Mouse (Mus musculus): ENCODE results near the gene Psenen. TPM values are rescaled to one million over a fixed set of nuclear protein-coding genes. Genes with fewer than 3 reads are reported as not detected.

Gene Psenen
- total RNA-seq, 1 experiment: 65.3 TPM

GRCm38 (mm10) chr7:30599933-30600353, 36.5 kb upstream of the Psenen start:
- H3K27ac ChIP-seq (ENCODE audit: insufficient read depth, low read depth, low read length, poor library complexity, severe bottlenecking): peak overlapping the region; percentile 54; the same call in 1 of the 2 replicates
- H3K9ac ChIP-seq (ENCODE audit: insufficient read depth, low read depth, low read length, poor library complexity, severe bottlenecking): peak overlapping the region; percentile 33; the same call in 1 of the 2 replicates
- H3K4me3 ChIP-seq (ENCODE audit: insufficient read depth in 1 of 2, low read depth in 1 of 2, low read length in 2 of 2, poor library complexity in 1 of 2, severe bottlenecking in 1 of 2): peak overlapping the region; percentile 5 to 43; a peak in 2 of 4 replicates
- in situ Hi-C loops (cut with MboI; ENCODE audit: low sequenced_read_pairs in 2 of 2, unreplicated experiment in 2 of 2): no loop called here
- H3K4me1 ChIP-seq (ENCODE audit: control insufficient read depth in 2 of 2, insufficient read depth in 2 of 2, low read length in 2 of 2, poor library complexity in 1 of 2): peaks cover 8 to 23% of the 10 kb centered on the region in 2 experiments
- no peaks in the 10 kb centered on the region for H3K36me3 ChIP-seq (ENCODE audit: control insufficient read depth, insufficient read depth, low read length, poor library complexity, severe bottlenecking)
- DNase-seq (ENCODE audit: low read depth, low spot score): peak; percentile 88
- H3K9me3 ChIP-seq (ENCODE audit: control insufficient read depth, insufficient read depth, low read depth, low read length): no peaks in the 10 kb centered on the region
- 0 out of 2 replicates have a peak, but pooled peaks have one; percentile 29 for TF ChIP-seq MAFK (IDR thresholded peaks at IDR 0.05; ENCODE audit: insufficient read depth, low read depth, low read length)
- peak; percentile 82; the same call in 1 of the 2 replicates for TF ChIP-seq CHD2 (IDR thresholded peaks at IDR 0.05; ENCODE audit: low read depth, low read length)
- no peak for TF ChIP-seq ZC3H11A (IDR thresholded peaks at IDR 0.05; ENCODE audit: borderline replicate concordance, low read depth, low read length)
- no peak for TF ChIP-seq ZNF384 (IDR thresholded peaks at IDR 0.05; ENCODE audit: low read depth, low read length)
- TF ChIP-seq HCFC1 (IDR thresholded peaks at IDR 0.05; ENCODE audit: borderline replicate concordance, insufficient read depth, low read length): no peak; the same call in 1 of the 2 replicates

DNA sequence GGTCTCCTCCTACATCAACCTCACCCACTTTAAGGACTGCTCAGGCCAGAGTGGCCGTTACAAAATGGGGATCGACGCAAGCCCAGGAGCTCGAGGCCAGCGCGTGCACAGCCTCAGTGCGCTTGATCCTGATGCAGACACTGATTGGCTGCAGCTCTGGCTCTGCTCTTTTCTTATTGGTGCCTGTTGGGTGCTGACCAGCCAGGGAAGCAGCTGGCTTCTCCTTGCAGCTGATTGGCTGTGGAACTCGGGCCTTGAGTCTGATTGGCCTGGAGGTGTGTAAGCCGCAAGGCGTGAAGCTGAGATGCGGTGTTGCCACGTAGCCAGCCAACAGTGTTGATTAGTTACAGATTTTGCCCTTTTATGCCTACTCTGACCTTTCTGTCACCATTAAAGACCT, 35.4 kb upstream of the Psenen start, which contains the start of gene Zbtb32:
Zbtb32 (minus strand) TSS at position 124 of the 400 bp plus-strand sequence.
- Histone ChIP-seq H3K27ac (ENCODE audit: insufficient read depth, low read depth, low read length, poor library complexity, severe bottlenecking) (no peak within 1 kb of the TSS), H3K4me3 (ENCODE audit: insufficient read depth in 1 of 2, low read depth in 1 of 2, low read length in 2 of 2, poor library complexity in 1 of 2, severe bottlenecking in 1 of 2) (peak within 1 kb of the TSS; percentile 5 to 23; a peak in 1 of 4 replicates)

GRCm38 (mm10) chr7:30596811-30597210, 33.4 kb upstream of the Psenen start:
- TF ChIP-seq ZNF384 (IDR thresholded peaks at IDR 0.05; ENCODE audit: low read depth, low read length) (no peak), HCFC1 (IDR thresholded peaks at IDR 0.05; ENCODE audit: borderline replicate concordance, insufficient read depth, low read length) (no peak), CHD2 (IDR thresholded peaks at IDR 0.05; ENCODE audit: low read depth, low read length) (no peak), MAFK (IDR thresholded peaks at IDR 0.05; ENCODE audit: insufficient read depth, low read depth, low read length) (no peak), ZC3H11A (IDR thresholded peaks at IDR 0.05; ENCODE audit: borderline replicate concordance, low read depth, low read length) (no peak)
- no peaks in the 10 kb centered on the region for H3K9me3 ChIP-seq (ENCODE audit: control insufficient read depth, insufficient read depth, low read depth, low read length)
- in situ Hi-C loops (cut with MboI; ENCODE audit: low sequenced_read_pairs in 2 of 2, unreplicated experiment in 2 of 2): no loop called here
- no peak for DNase-seq (ENCODE audit: low read depth, low spot score)
- no peak overlapping the region for H3K4me3 ChIP-seq (ENCODE audit: insufficient read depth in 1 of 2, low read depth in 1 of 2, low read length in 2 of 2, poor library complexity in 1 of 2, severe bottlenecking in 1 of 2)
- H3K9ac ChIP-seq (ENCODE audit: insufficient read depth, low read depth, low read length, poor library complexity, severe bottlenecking): no peak overlapping the region
- H3K27ac ChIP-seq (ENCODE audit: insufficient read depth, low read depth, low read length, poor library complexity, severe bottlenecking): no peak overlapping the region
- no peaks in the 10 kb centered on the region for H3K36me3 ChIP-seq (ENCODE audit: control insufficient read depth, insufficient read depth, low read length, poor library complexity, severe bottlenecking)
- peaks cover 4 to 24% of the 10 kb centered on the region in 2 experiments for H3K4me1 ChIP-seq (ENCODE audit: control insufficient read depth in 2 of 2, insufficient read depth in 2 of 2, low read length in 2 of 2, poor library complexity in 1 of 2)

More for the DNA sequence above, 35.4 kb upstream of the Psenen start, which contains the start of gene Zbtb32:
- in situ Hi-C loops (cut with MboI; ENCODE audit: low sequenced_read_pairs in 2 of 2, unreplicated experiment in 2 of 2): no loop called here
- TF ChIP-seq CHD2 (IDR thresholded peaks at IDR 0.05; ENCODE audit: low read depth, low read length): peak; percentile 85
- no peak for TF ChIP-seq ZC3H11A (IDR thresholded peaks at IDR 0.05; ENCODE audit: borderline replicate concordance, low read depth, low read length)
- peaks cover 8 to 25% of the 10 kb centered on the region in 2 experiments for H3K4me1 ChIP-seq (ENCODE audit: control insufficient read depth in 2 of 2, insufficient read depth in 2 of 2, low read length in 2 of 2, poor library complexity in 1 of 2)
- H3K9ac ChIP-seq (ENCODE audit: insufficient read depth, low read depth, low read length, poor library complexity, severe bottlenecking): peak within 1 kb of the TSS; percentile 4; the same call in 1 of the 2 replicates
- H3K9me3 ChIP-seq (ENCODE audit: control insufficient read depth, insufficient read depth, low read depth, low read length): no peaks in the 10 kb centered on the region
- H3K36me3 ChIP-seq (ENCODE audit: control insufficient read depth, insufficient read depth, low read length, poor library complexity, severe bottlenecking): no peaks in the 10 kb centered on the region
- DNase-seq (ENCODE audit: low read depth, low spot score): no peak

DNA sequence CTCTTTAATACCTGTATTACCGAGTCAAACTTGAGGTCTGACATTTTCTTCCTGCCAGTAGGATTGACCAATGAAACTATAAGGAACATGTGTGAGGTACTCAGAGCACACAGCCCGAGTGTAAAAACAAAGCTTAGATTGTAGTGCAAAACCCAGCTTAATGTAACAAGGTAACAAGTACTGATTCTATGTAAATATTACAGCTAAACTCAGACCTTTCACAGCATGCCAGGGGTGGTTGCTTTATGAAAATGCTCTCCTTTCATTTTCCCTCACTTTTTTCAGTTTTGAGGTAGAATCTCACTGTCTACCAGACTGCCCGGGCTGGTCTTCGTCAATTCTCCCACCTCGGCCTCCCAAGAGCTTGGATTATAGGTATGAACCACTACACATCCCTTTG, 32.7 kb upstream of the Psenen start:
- no peak overlapping the region for H3K9ac ChIP-seq (ENCODE audit: insufficient read depth, low read depth, low read length, poor library complexity, severe bottlenecking)
- no peak for TF ChIP-seq HCFC1 (IDR thresholded peaks at IDR 0.05; ENCODE audit: borderline replicate concordance, insufficient read depth, low read length)
- TF ChIP-seq ZNF384 (IDR thresholded peaks at IDR 0.05; ENCODE audit: low read depth, low read length): no peak
- no peak for TF ChIP-seq MAFK (IDR thresholded peaks at IDR 0.05; ENCODE audit: insufficient read depth, low read depth, low read length)
- TF ChIP-seq CHD2 (IDR thresholded peaks at IDR 0.05; ENCODE audit: low read depth, low read length): no peak
- TF ChIP-seq ZC3H11A (IDR thresholded peaks at IDR 0.05; ENCODE audit: borderline replicate concordance, low read depth, low read length): no peak
- H3K36me3 ChIP-seq (ENCODE audit: control insufficient read depth, insufficient read depth, low read length, poor library complexity, severe bottlenecking): no peaks in the 10 kb centered on the region
- in situ Hi-C loops (cut with MboI; ENCODE audit: low sequenced_read_pairs in 2 of 2, unreplicated experiment in 2 of 2): no loop called here
- H3K9me3 ChIP-seq (ENCODE audit: control insufficient read depth, insufficient read depth, low read depth, low read length): no peaks in the 10 kb centered on the region
- H3K4me1 ChIP-seq (ENCODE audit: control insufficient read depth in 2 of 2, insufficient read depth in 2 of 2, low read length in 2 of 2, poor library complexity in 1 of 2): peaks cover 4 to 27% of the 10 kb centered on the region in 2 experiments
- no peak overlapping the region for H3K4me3 ChIP-seq (ENCODE audit: insufficient read depth in 1 of 2, low read depth in 1 of 2, low read length in 2 of 2, poor library complexity in 1 of 2, severe bottlenecking in 1 of 2)
- H3K27ac ChIP-seq (ENCODE audit: insufficient read depth, low read depth, low read length, poor library complexity, severe bottlenecking): no peak overlapping the region
- DNase-seq (ENCODE audit: low read depth, low spot score): no peak

Data from ES-E14 (cell line).